Mouse (Mus musculus) limb, embryonic 12.5 days (tissue): ENCODE results near the gene Hist1h2bf. TPM values are rescaled to one million over a fixed set of nuclear protein-coding genes. Genes with fewer than 3 reads are reported as not detected.
"Not testable (repeated sequence)": the region's sequence is repeated elsewhere in the genome, so short reads cannot be mapped to it uniquely, and the experiment has no call there.

Experiments
- ATAC-seq: fragments of 200-750 bp; cut with Nextera tagmentation; 2 replicates; pipeline ENCODE4 v1.8.0; 2017; ENCODE audit warnings: low read depth, moderate TSS enrichment; ENCODE audit not compliant: insufficient number of reproducible peaks, insufficient read depth, low FRiP score, low TSS enrichment
- H3K27ac ChIP-seq: fragments of 300-500 bp; sonication (generic); 2 replicates; pipeline ENCODE4 v1.5.1; 2016; ENCODE audit warnings: mild to moderate bottlenecking, moderate library complexity
- H3K27me3 ChIP-seq: fragments of 300-500 bp; sonication (generic); 2 replicates; pipeline ENCODE4 v1.6.1; 2016; ENCODE audit warnings: mild to moderate bottlenecking, moderate library complexity
- H3K36me3 ChIP-seq: fragments of 300-500 bp; sonication (generic); 2 replicates; pipeline ENCODE4 v1.6.1; 2016; ENCODE audit warnings: mild to moderate bottlenecking, moderate library complexity
- H3K4me1 ChIP-seq: fragments of 300-500 bp; sonication (generic); replicated peaks from 2 replicates; pipeline ENCODE4 v1.6.1; 2016
- H3K4me2 ChIP-seq: fragments of 300-500 bp; sonication (generic); 2 replicates; pipeline ENCODE4 v1.6.1; 2016; ENCODE audit warnings: mild to moderate bottlenecking, moderate library complexity
- H3K4me3 ChIP-seq: fragments of 300-500 bp; sonication (generic); replicated peaks from 2 replicates; pipeline ENCODE4 v1.5.1; 2016; ENCODE audit warnings: mild to moderate bottlenecking
- H3K9ac ChIP-seq: fragments of 300-500 bp; sonication (generic); replicated peaks from 2 replicates; pipeline ENCODE4 v1.6.1; 2016; ENCODE audit warnings: mild to moderate bottlenecking, moderate library complexity
- H3K9me3 ChIP-seq: fragments of 300-500 bp; sonication (generic); 2 replicates; pipeline ENCODE4 v1.6.1; 2016; ENCODE audit warnings: mild to moderate bottlenecking, moderate library complexity
- WGBS: fragments of 180-500 bp; shearing (Covaris S2); methylation state at CpG from one replicate; pipeline ENCODE4 v1.1.7; 2016; 5-methylcytosine and 5-hydroxymethylcytosine counted together
- polyA plus RNA-seq: library from polyadenylated mRNA; unstranded; fragments of >200 nt; fragmentation: Nextera tagmentation; extraction: Ambion mirVana; gene quantifications from 2 replicates; pipeline ENCODE4 v1.2.1, GENCODE M21; 2016

Hist1h2bf gene
- polyA plus RNA-seq = 12.5 and 21.2 TPM in 2 replicates

DNA sequence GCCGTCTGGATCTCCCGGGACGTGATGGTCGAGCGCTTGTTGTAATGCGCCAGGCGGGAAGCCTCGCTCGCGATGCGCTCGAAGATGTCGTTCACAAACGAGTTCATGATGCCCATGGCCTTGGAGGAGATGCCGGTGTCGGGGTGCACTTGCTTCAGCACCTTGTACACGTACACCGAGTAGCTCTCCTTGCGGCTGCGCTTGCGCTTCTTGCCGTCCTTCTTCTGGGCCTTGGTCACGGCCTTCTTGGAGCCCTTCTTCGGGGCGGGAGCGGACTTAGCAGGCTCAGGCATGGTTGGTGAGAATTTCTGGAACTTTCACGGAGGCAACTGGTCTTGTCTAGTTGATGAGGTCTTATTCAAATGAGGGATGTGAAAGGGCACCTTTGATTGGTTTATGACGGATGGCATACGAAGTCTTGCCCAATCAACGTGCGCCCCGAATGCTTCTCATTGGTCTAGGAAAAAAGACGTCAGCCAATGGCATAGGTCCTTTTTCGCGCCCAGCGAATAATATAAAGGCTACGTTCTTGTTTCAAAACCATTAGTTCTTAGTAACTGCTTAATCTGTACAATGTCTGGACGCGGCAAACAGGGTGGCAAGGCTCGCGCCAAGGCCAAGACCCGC, at the start of gene Hist1h2bf, which contains the start of gene Hist1h2ad:
TSS of gene Hist1h2bf (minus strand) at position 299 of the 627 bp plus-strand sequence.
TSS of gene Hist1h2ad (plus strand) at position 484 of the 627 bp plus-strand sequence.
- Histone ChIP-seq H3K9ac (peak within 1 kb of the TSS; percentile 84), H3K4me3 (peak within 1 kb of the TSS; percentile 49), H3K4me2 (peak within 1 kb of the TSS; percentile 75), H3K4me1 (peaks cover 14% of the 10 kb centered on the region), H3K27ac (peak within 1 kb of the TSS; percentile 97)
- peak; percentile 92 for ATAC-seq
- H3K9me3 ChIP-seq, H3K27me3 ChIP-seq, H3K36me3 ChIP-seq: not testable (repeated sequence)
- WGBS = under 1% methylated on average over 41 of the region's 42 CpGs

- Histone ChIP-seq H3K4me2 (peak overlapping the region; percentile 87), H3K27ac (peak overlapping the region; percentile 99), H3K4me1 (peaks cover 10% of the 10 kb centered on the region), H3K4me3 (peak overlapping the region; percentile 68), H3K9ac (peak overlapping the region; percentile 93), H3K27me3 (no peaks in the 10 kb centered on the region), H3K36me3 (no peaks in the 10 kb centered on the region), H3K9me3 (no peaks in the 10 kb centered on the region)
- ATAC-seq = no peak
- 27% methylated on average over 7 of the region's 7 CpGs for WGBS
Observed at GRCm38 (mm10) chr13:23622861-23623450, 49.0 kb upstream of the Hist1h2bf start.

DNA sequence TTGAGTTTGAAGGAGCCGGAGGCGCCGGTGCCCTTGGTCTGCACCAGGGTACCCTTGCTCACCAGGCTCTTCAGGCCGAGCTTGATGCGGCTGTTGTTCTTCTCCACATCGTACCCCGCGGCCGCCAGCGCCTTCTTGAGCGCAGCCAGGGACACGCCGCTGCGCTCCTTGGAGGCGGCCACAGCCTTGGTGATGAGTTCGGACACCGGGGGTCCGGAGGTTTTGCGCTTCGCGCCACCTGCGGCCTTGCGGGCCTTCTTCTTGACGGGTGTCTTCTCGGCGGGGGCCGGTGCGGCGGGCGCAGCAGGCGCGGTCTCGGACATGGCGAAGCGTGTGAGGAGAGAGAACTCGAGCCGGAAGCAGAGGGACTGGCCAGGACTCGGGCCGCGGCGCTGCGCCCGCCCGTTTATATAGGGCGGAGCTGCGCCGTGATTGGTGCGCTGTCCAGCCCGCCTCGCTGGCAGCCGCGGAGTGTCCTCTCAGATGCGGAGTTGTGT, 48.2 kb upstream of the Hist1h2bf start, which contains the start of gene Hist1h1e:
TSS of gene Hist1h1e (minus strand) at position 384 of the 497 bp plus-strand sequence.
- peaks cover 10% of the 10 kb centered on the region for H3K4me1 ChIP-seq
- peak within 1 kb of the TSS; percentile 87 for H3K4me2 ChIP-seq
- peak within 1 kb of the TSS; percentile 99 for H3K27ac ChIP-seq
- H3K36me3 ChIP-seq, H3K27me3 ChIP-seq, H3K9me3 ChIP-seq: not testable (repeated sequence)
- H3K4me3 ChIP-seq = peak within 1 kb of the TSS; percentile 68
- peak within 1 kb of the TSS; percentile 93 for H3K9ac ChIP-seq
- under 1% methylated on average over 53 of the region's 53 CpGs for WGBS
- ATAC-seq = peak; percentile 92

- no peaks in the 10 kb centered on the region for H3K27me3 ChIP-seq
- H3K9me3 ChIP-seq = no peaks in the 10 kb centered on the region
- H3K27ac ChIP-seq = peak overlapping the region; percentile 99
- peak; percentile 88 for ATAC-seq
- no peaks in the 10 kb centered on the region for H3K36me3 ChIP-seq
- under 1% methylated on average over 18 of the region's 18 CpGs for WGBS
- H3K4me1 ChIP-seq = peaks cover 10% of the 10 kb centered on the region
- peak overlapping the region; percentile 87 for H3K4me2 ChIP-seq
- peak overlapping the region; percentile 68 for H3K4me3 ChIP-seq
- peak overlapping the region; percentile 93 for H3K9ac ChIP-seq
Observed at GRCm38 (mm10) chr13:23621532-23622174, 47.7 kb upstream of the Hist1h2bf start.

DNA sequence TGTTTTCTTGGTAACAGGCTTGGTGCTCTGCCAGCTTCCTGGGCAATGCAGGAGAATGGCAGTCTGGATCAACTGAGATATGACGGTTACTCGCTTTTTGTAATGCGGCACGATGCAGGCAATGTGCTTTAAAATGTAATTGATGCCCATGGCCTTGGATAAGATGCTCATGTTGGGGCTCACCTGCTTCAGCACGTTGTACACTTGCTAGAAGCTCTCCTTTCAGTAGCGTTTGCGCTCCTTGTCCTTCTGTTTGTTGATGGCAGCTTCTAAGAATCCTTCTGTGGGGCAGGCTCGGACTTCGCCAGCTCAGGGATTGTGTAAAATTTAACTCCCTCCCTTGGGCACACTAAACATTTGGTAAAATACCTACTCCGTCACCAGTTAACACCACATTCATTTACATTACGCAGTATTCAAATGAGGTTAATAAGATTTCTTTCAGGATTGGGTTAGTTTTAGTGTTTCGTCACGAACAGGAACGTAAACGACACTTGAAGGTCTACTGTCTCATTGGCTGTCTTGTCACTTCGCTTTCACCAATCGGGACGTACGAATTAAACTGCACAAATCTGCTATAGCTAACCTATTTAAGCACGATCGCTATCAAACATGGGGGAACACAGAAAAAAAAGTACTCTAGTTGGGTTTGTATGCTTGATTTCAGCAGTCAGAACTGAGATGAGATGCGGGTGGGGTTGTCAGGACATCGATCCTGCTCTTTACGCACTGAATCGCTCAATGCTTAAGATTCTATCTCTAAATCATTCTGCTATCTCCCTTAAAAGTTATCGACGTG, 46.9 kb upstream of the Hist1h2bf start, which contains the start of gene Hist1h2be:
TSS of gene Hist1h2be (minus strand) at position 392 of the 799 bp plus-strand sequence.
- under 1% methylated on average over 27 of the region's 27 CpGs for WGBS
- H3K27me3 ChIP-seq = no peaks in the 10 kb centered on the region

DNA sequence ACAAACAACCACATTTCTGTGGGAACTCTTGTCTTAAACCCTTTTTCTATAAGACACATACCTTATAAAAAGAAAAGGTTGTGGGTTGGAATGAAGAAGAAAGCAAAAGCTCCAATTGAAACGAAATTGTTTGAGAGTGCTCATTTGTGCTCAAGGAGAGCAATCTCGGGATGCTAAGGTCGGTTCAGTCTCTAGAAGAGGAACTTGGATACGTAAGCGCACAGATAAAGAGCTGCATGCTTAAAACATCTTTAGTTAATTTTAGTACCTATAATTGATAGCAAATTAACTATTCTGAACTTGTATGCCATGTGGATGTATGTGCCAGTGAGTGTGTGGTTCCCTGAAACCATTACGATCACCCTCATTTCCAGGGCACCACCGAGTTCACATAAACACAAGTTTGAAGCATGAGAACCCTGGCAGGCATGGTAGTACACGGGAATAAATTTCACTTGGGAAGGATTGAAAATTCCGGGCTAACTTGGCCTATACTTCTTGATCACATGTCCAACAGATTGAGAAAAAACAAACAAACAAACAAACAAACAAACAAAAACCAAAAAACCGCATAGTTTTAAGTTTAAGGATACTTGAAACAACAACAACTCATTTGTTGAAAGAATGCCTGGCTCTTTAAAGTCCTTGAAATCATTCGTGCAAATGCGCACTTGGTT, 46.2 kb upstream of the Hist1h2bf start:
- H3K9ac ChIP-seq = peak overlapping the region; percentile 58
- H3K27me3 ChIP-seq = no peaks in the 10 kb centered on the region
- H3K4me2 ChIP-seq = peak overlapping the region; percentile 87
- no peak for ATAC-seq
- peaks cover 10% of the 10 kb centered on the region for H3K4me1 ChIP-seq
- peak overlapping the region; percentile 68 for H3K4me3 ChIP-seq
- H3K27ac ChIP-seq = peak overlapping the region; percentile 99
- WGBS = 55% methylated on average over 12 of the region's 12 CpGs
- no peaks in the 10 kb centered on the region for H3K9me3 ChIP-seq
- no peaks in the 10 kb centered on the region for H3K36me3 ChIP-seq

More for the DNA sequence above, 46.9 kb upstream of the Hist1h2bf start, which contains the start of gene Hist1h2be:
- H3K9me3 ChIP-seq = no peaks in the 10 kb centered on the region
- peaks cover 10% of the 10 kb centered on the region for H3K4me1 ChIP-seq
- peak within 1 kb of the TSS; percentile 68 for H3K4me3 ChIP-seq
- H3K9ac ChIP-seq = peak within 1 kb of the TSS; percentile 93
- H3K4me2 ChIP-seq = peak within 1 kb of the TSS; percentile 87
- peak; percentile 86 for ATAC-seq
- H3K36me3 ChIP-seq = no peaks in the 10 kb centered on the region
- peak within 1 kb of the TSS; percentile 99 for H3K27ac ChIP-seq

GRCm38 (mm10) chr13:23611638-23612037, 37.6 kb upstream of the Hist1h2bf start:
- ATAC-seq = no peak
- H3K4me1 ChIP-seq = no peaks in the 10 kb centered on the region
- 88% methylated on average over 3 of the region's 3 CpGs for WGBS
- H3K9ac ChIP-seq = no peak overlapping the region
- no peaks in the 10 kb centered on the region for H3K36me3 ChIP-seq
- no peaks in the 10 kb centered on the region for H3K27me3 ChIP-seq
- no peak overlapping the region for H3K4me3 ChIP-seq
- no peak overlapping the region for H3K4me2 ChIP-seq
- no peak overlapping the region for H3K27ac ChIP-seq
- no peaks in the 10 kb centered on the region for H3K9me3 ChIP-seq

- Histone ChIP-seq H3K9me3 (no peaks in the 10 kb centered on the region), H3K4me3 (no peak overlapping the region), H3K27me3 (no peaks in the 10 kb centered on the region), H3K9ac (no peak overlapping the region), H3K27ac (no peak overlapping the region), H3K4me1 (no peaks in the 10 kb centered on the region), H3K4me2 (no peak overlapping the region), H3K36me3 (no peaks in the 10 kb centered on the region)
- 76% methylated on average over 2 of the region's 2 CpGs for WGBS
- no peak for ATAC-seq
Observed at GRCm38 (mm10) chr13:23610393-23610792, 36.4 kb upstream of the Hist1h2bf start.

DNA sequence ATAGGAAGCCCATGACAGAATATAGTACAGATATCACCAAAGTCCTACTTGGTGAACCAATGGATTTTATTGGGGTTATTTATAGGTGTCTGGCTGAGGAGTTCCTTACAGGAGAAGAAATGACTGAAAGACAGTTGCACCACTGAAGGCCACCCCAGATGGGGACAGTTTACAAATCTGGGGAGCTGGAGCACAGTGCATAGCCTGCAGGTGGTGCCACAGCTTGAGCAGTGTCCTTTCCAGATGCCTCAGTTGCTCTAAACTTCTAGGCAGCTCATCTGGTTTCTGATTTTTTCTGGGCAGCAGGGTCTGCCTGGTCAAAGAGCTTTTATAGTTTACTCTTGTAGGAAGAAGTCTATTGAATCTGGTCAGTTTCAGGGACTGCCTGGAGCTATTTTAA, 35.8 kb upstream of the Hist1h2bf start:
- no peak for ATAC-seq
- no peaks in the 10 kb centered on the region for H3K27me3 ChIP-seq
- H3K4me3 ChIP-seq = no peak overlapping the region
- no peaks in the 10 kb centered on the region for H3K9me3 ChIP-seq
- no peaks in the 10 kb centered on the region for H3K4me1 ChIP-seq
- H3K9ac ChIP-seq = no peak overlapping the region
- H3K4me2 ChIP-seq = no peak overlapping the region
- H3K27ac ChIP-seq = no peak overlapping the region
- H3K36me3 ChIP-seq = no peaks in the 10 kb centered on the region

- 90% methylated on average over 4 of the region's 4 CpGs for WGBS
- Histone ChIP-seq H3K9me3 (no peaks in the 10 kb centered on the region), H3K4me1 (no peaks in the 10 kb centered on the region), H3K9ac (no peak overlapping the region), H3K4me2 (no peak overlapping the region), H3K27ac (no peak overlapping the region), H3K4me3 (no peak overlapping the region), H3K36me3 (no peaks in the 10 kb centered on the region), H3K27me3 (no peaks in the 10 kb centered on the region)
- ATAC-seq = no peak
Observed at GRCm38 (mm10) chr13:23609209-23609608, 35.2 kb upstream of the Hist1h2bf start.
